Mouse (Mus musculus) splenic B cell, adult 2 months (primary cell): ENCODE measurements around the gene Prmt9.
A peak's percentile ranks its signal among the peaks of the same experiment; 100 is the strongest.

ENCODE experiments used
- DNase-seq: peaks from one replicate; pipeline ENCODE4 v3.0.0-alpha.2; 2011; ENCODE audit warnings: low read depth, low spot score
- H3K27me3 ChIP-seq: 2 replicates; pipeline ENCODE4 v1.6.1; 2012; ENCODE audit warnings: mild to moderate bottlenecking, low read length, moderate library complexity, mixed read lengths; ENCODE audit not compliant: control insufficient read depth, poor library complexity, insufficient read depth, severe bottlenecking
- H3K36me3 ChIP-seq: 2 replicates; pipeline ENCODE4 v1.6.1; 2012; ENCODE audit warnings: mild to moderate bottlenecking, low read length, moderate library complexity, mixed read lengths; ENCODE audit not compliant: control insufficient read depth, poor library complexity, insufficient read depth, severe bottlenecking

Prmt9 gene

GRCm38 (mm10) chr8:77549121-77549706 is at the start of gene Prmt9:
Prmt9 (plus strand) TSS chr8:77549397.
- peak; percentile 93 for DNase-seq
- Histone ChIP-seq H3K27me3 (no peaks in the 10 kb centered on the region), H3K36me3 (peaks cover 13% of the 10 kb centered on the region)

- no peak for DNase-seq
- Histone ChIP-seq H3K27me3 (no peaks in the 10 kb centered on the region), H3K36me3 (no peaks in the 10 kb centered on the region)
Observed at GRCm38 (mm10) chr8:77500264-77500663, 48.9 kb upstream of the Prmt9 start.

GRCm38 (mm10) chr8:77501131-77501530 is 48.1 kb upstream of the Prmt9 start:
- DNase-seq: no peak

GRCm38 (mm10) chr8:77502547-77502946 is 46.6 kb upstream of the Prmt9 start:
- no peak for DNase-seq
- Histone ChIP-seq H3K27me3 (no peaks in the 10 kb centered on the region), H3K36me3 (no peaks in the 10 kb centered on the region)

More at GRCm38 (mm10) chr8:77501131-77501530, 48.1 kb upstream of the Prmt9 start:
- no peaks in the 10 kb centered on the region for H3K36me3 ChIP-seq
- H3K27me3 ChIP-seq: no peaks in the 10 kb centered on the region

- DNase-seq: no peak
- Histone ChIP-seq H3K36me3 (no peaks in the 10 kb centered on the region), H3K27me3 (no peaks in the 10 kb centered on the region)
Observed at GRCm38 (mm10) chr8:77506539-77506938, 42.7 kb upstream of the Prmt9 start.

- no peak for DNase-seq
- Histone ChIP-seq H3K36me3 (no peaks in the 10 kb centered on the region), H3K27me3 (no peaks in the 10 kb centered on the region)
Observed at GRCm38 (mm10) chr8:77507510-77508035, 41.6 kb upstream of the Prmt9 start.

- peak; percentile 11 for DNase-seq
- H3K36me3 ChIP-seq: no peaks in the 10 kb centered on the region
Observed at GRCm38 (mm10) chr8:77509044-77509443, 40.2 kb upstream of the Prmt9 start.

GRCm38 (mm10) chr8:77510426-77510825 is 38.8 kb upstream of the Prmt9 start:
- Histone ChIP-seq H3K27me3 (no peaks in the 10 kb centered on the region), H3K36me3 (no peaks in the 10 kb centered on the region)
- DNase-seq: no peak

More at GRCm38 (mm10) chr8:77509044-77509443, 40.2 kb upstream of the Prmt9 start:
- H3K27me3 ChIP-seq: no peaks in the 10 kb centered on the region

- no peaks in the 10 kb centered on the region for H3K27me3 ChIP-seq
- no peaks in the 10 kb centered on the region for H3K36me3 ChIP-seq
- DNase-seq: no peak
Observed at GRCm38 (mm10) chr8:77511750-77512493, 37.3 kb upstream of the Prmt9 start.

GRCm38 (mm10) chr8:77515201-77515600 is 34.0 kb upstream of the Prmt9 start:
- DNase-seq: no peak
- no peaks in the 10 kb centered on the region for H3K27me3 ChIP-seq
- H3K36me3 ChIP-seq: no peaks in the 10 kb centered on the region

GRCm38 (mm10) chr8:77515786-77516185 is 33.4 kb upstream of the Prmt9 start:
- no peaks in the 10 kb centered on the region for H3K36me3 ChIP-seq
- no peaks in the 10 kb centered on the region for H3K27me3 ChIP-seq
- no peak for DNase-seq

GRCm38 (mm10) chr8:77516845-77517244 is 32.4 kb upstream of the Prmt9 start:
- peak; percentile 11 for DNase-seq
- H3K27me3 ChIP-seq: no peaks in the 10 kb centered on the region
- H3K36me3 ChIP-seq: no peaks in the 10 kb centered on the region

GRCm38 (mm10) chr8:77517301-77518200 is 31.6 kb upstream of the Prmt9 start, which contains the start of gene Arhgap10:
Arhgap10 (minus strand) TSS chr8:77517953.
- peak; percentile 58 for DNase-seq
- Histone ChIP-seq H3K27me3 (no peaks in the 10 kb centered on the region), H3K36me3 (no peaks in the 10 kb centered on the region)

- H3K36me3 ChIP-seq: no peaks in the 10 kb centered on the region
- no peaks in the 10 kb centered on the region for H3K27me3 ChIP-seq
- DNase-seq: no peak
Observed at GRCm38 (mm10) chr8:77518201-77519115, 30.7 kb upstream of the Prmt9 start.
